Mouse (Mus musculus) erythroblast, embryonic 14.5 days (primary cell): ENCODE data around the gene Adamtsl1. TPM values are rescaled to one million over a fixed set of nuclear protein-coding genes. Genes with fewer than 3 reads are reported as not detected.

ENCODE experiments used
- H3K27me3 ChIP-seq: 2 replicates; pipeline ENCODE4 v1.6.1; 2012; ENCODE audit warnings: inconsistent platforms; ENCODE audit not compliant: control insufficient read depth
- H3K36me3 ChIP-seq: 2 replicates; pipeline ENCODE4 v1.6.1; 2012; ENCODE audit warnings: mild to moderate bottlenecking, inconsistent platforms; ENCODE audit not compliant: control insufficient read depth
- H3K4me1 ChIP-seq: 2 replicates; pipeline ENCODE4 v1.6.1; 2012; ENCODE audit warnings: inconsistent platforms; ENCODE audit not compliant: control insufficient read depth
- H3K4me3 ChIP-seq: replicated peaks from 2 replicates; pipeline ENCODE3; 2012; ENCODE audit warnings: moderate library complexity, mild to moderate bottlenecking, inconsistent platforms
- H3K9me3 ChIP-seq: 2 replicates; pipeline ENCODE4 v1.6.1; 2012; ENCODE audit warnings: low read length, inconsistent platforms, mixed read lengths; ENCODE audit not compliant: control insufficient read depth
- GATA1 ChIP-seq: IDR thresholded peaks from 2 replicates; pipeline ENCODE4 v1.6.1; 2012; ENCODE audit warnings: low read length, inconsistent platforms, mixed read lengths
- TAL1 ChIP-seq: IDR thresholded peaks from 3 replicates; pipeline ENCODE4 v1.6.1; 2012; ENCODE audit warnings: low read length, inconsistent platforms, mixed read lengths
- polyA plus RNA-seq: library from polyadenylated mRNA; stranded (reverse); fragments of >175 nt; gene quantifications from 2 replicates; pipeline ENCODE4 v1.2.3, GENCODE M21; 2012

Gene Adamtsl1
- polyA plus RNA-seq, 1 experiment = not detected

DNA sequence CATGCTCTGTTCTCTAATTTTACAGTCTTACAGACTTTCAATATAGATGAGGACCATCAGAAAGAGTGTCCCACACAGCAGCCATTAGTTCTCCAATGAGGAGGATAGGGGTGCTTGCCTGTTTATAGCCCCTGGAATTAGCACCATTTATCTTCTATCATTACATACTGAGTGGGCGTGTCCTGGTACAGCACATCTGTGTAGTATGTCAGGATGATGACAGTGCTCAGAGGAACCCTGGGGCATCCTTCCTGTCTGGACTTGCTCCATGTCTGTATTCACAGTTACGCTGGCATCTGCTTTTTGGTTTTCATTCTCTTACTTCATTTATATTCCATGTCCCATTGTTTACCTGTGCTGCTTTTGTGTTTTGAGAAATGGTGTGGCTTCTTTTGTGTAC is 304.5 kb downstream of the Adamtsl1 start:
- Histone ChIP-seq H3K27me3 (no peaks in the 10 kb centered on the region), H3K9me3 (no peaks in the 10 kb centered on the region), H3K4me1 (no peaks in the 10 kb centered on the region), H3K36me3 (no peaks in the 10 kb centered on the region), H3K4me3 (no peak overlapping the region)
- TF ChIP-seq GATA1 (no peak), TAL1 (no peak)

DNA sequence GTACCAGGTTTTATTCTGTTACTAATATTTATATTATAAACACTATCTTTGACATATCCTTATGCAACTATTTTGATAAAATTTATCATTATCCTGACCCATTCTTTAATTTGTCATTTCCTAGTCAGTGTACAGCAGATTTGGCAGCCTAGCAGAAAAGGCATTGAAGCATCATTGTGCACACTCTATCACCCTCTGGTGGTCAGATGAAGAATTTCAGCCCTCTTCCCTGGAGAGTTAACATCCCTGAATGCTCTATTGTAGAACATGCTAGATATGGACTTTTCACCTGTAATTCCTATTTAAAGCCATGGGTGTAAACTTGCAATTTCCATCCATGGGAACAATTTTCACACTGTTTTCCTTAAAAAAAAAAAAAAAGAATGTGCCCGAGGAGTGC is 305.2 kb downstream of the Adamtsl1 start:
- H3K9me3 ChIP-seq = no peaks in the 10 kb centered on the region
- H3K36me3 ChIP-seq = no peaks in the 10 kb centered on the region
- H3K27me3 ChIP-seq = no peaks in the 10 kb centered on the region
- H3K4me1 ChIP-seq = no peaks in the 10 kb centered on the region
- H3K4me3 ChIP-seq = no peak overlapping the region
- TF ChIP-seq GATA1 (no peak), TAL1 (no peak)

- Histone ChIP-seq H3K36me3 (no peaks in the 10 kb centered on the region), H3K4me3 (no peak overlapping the region), H3K9me3 (no peaks in the 10 kb centered on the region), H3K4me1 (no peaks in the 10 kb centered on the region), H3K27me3 (no peaks in the 10 kb centered on the region)
- no peak for TF ChIP-seq GATA1
- TF ChIP-seq TAL1 = no peak
These were observed 305.9 kb downstream of the Adamtsl1 start for GRCm38 (mm10) chr4:85819921-85820320.

DNA sequence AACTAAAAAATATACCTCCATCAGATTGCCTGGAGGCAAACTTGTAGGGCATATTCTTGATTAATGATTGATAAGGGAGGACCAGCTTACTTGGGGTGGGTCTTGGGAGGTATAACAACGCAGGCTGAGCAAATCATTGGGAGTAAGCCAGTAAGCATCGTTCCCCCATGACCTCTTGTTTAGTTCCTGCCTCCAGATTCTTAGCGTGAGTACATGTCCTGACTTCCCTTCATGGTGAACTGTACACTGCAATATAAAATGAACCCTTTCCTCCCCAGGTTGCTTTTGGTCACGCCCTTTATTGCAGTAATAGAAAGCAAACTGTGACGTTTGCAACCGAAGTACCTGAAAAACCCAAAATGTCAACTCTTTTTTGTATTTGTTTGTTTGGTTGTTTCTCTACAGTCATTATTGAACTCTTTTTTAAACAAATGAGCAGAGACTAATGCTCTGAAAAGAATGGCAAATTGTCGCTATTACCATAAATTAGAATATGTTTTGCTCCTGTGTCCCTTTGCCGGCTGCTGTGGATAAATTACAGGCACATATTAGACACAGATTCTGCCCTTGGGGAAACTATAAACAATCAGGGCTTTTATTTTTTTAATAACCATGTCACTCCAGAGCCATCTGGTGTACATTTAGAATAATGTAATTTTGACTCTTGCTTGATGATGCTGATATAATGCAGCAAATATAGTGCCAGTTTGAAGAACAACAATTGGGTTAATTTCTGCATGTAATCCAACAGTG is 310.2 kb downstream of the Adamtsl1 start:
- no peak for TF ChIP-seq TAL1
- TF ChIP-seq GATA1 = no peak
- Histone ChIP-seq H3K4me3 (no peak overlapping the region), H3K4me1 (no peaks in the 10 kb centered on the region)

GRCm38 (mm10) chr4:85824705-85825085 is 310.7 kb downstream of the Adamtsl1 start:
- TF ChIP-seq TAL1 (no peak), GATA1 (no peak)
- Histone ChIP-seq H3K4me3 (no peak overlapping the region), H3K4me1 (no peaks in the 10 kb centered on the region), H3K36me3 (no peaks in the 10 kb centered on the region), H3K9me3 (no peaks in the 10 kb centered on the region), H3K27me3 (no peaks in the 10 kb centered on the region)

More for the DNA sequence above, 310.2 kb downstream of the Adamtsl1 start:
- H3K36me3 ChIP-seq = no peaks in the 10 kb centered on the region
- no peaks in the 10 kb centered on the region for H3K9me3 ChIP-seq
- H3K27me3 ChIP-seq = no peaks in the 10 kb centered on the region

DNA sequence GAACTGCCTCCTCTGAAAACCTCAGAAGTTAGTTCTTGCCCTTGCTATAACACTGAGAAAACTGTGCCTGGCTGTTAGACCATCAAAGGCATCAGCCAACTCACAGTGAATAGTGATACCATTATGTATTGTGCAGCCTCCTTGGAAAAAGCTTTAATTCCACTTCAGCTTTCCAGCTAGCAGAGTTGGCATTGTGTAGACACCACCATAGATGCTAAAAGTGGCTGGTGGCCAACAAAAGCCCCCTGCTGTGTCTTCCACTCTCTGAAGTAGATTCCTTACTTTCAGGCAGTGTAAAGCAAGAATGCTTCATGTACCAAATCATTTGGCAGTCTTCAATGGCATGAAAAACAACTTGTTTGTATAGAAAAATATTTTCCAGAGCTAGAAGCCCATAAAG is 323.1 kb downstream of the Adamtsl1 start:
- no peaks in the 10 kb centered on the region for H3K36me3 ChIP-seq
- no peak for TF ChIP-seq TAL1
- no peak for TF ChIP-seq GATA1
- no peaks in the 10 kb centered on the region for H3K27me3 ChIP-seq
- H3K9me3 ChIP-seq = no peaks in the 10 kb centered on the region
- H3K4me1 ChIP-seq = no peaks in the 10 kb centered on the region
- no peak overlapping the region for H3K4me3 ChIP-seq

DNA sequence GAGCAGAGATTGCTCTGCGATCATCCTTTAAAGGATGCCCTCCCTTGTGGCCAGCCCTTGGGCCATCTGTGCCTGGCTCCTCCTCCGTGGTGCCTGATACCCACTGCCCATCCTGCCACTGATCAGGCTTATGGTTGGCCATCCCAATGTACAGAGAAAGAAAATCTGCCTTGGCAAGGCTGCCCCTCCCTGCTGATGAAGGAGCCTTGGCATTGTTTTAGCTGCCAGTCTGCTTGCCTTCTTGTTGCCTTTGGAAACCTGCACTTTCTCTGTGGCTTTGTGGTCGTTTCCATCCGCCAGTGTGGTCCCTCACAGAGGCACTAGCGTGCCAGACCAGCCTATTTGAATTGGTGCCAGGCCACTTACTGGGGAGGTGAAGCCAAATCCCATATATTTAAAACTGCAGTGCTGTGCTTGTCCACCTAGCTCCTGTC is 323.6 kb downstream of the Adamtsl1 start:
- no peaks in the 10 kb centered on the region for H3K27me3 ChIP-seq
- TF ChIP-seq GATA1 (no peak), TAL1 (no peak)
- no peaks in the 10 kb centered on the region for H3K36me3 ChIP-seq
- no peak overlapping the region for H3K4me3 ChIP-seq
- H3K4me1 ChIP-seq = no peaks in the 10 kb centered on the region
- H3K9me3 ChIP-seq = no peaks in the 10 kb centered on the region

DNA sequence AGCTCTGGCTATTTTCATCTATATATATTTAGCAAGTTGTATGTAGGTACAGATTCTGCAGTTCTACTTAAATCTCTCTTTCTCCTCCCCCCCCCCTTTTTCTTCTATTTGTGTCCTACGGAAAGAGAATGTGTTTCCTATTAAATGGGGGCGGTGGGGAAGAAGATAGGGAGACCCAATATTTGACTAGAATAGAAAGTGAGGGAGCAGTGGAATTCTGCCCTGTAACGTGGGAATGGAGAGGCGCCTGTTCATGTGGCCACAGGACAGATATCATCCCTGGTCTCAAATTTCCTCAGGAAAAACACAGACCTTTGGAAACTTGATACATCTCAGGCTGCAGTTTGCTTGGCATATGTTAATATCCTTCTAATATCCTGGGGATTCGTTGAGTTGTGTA is 324.1 kb downstream of the Adamtsl1 start:
- TF ChIP-seq GATA1 = no peak
- TF ChIP-seq TAL1 = no peak
- no peaks in the 10 kb centered on the region for H3K9me3 ChIP-seq
- no peaks in the 10 kb centered on the region for H3K27me3 ChIP-seq
- H3K36me3 ChIP-seq = no peaks in the 10 kb centered on the region
- no peaks in the 10 kb centered on the region for H3K4me1 ChIP-seq
- H3K4me3 ChIP-seq = no peak overlapping the region

DNA sequence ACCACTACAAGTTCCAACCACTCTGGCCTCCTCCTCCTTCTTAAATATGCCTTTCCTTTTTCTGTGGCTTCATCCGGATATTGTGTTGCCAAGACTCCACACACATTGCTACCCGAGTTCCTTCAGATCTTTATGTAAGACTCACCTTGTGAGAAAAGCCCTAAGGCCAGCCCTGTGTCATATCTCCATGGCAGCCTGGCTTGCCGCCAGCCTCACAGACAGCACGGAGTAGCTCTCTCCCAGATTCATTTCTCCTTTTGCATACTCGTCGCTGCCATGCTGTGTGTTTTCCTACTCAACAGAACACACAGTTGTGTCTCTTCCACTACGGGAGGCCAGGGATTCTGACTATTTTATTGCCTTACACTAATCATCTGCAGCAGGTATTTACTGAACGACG is 328.1 kb downstream of the Adamtsl1 start:
- Histone ChIP-seq H3K36me3 (no peaks in the 10 kb centered on the region), H3K9me3 (no peaks in the 10 kb centered on the region), H3K4me3 (no peak overlapping the region), H3K4me1 (no peaks in the 10 kb centered on the region), H3K27me3 (no peaks in the 10 kb centered on the region)
- TF ChIP-seq GATA1 = no peak
- TF ChIP-seq TAL1 = no peak

DNA sequence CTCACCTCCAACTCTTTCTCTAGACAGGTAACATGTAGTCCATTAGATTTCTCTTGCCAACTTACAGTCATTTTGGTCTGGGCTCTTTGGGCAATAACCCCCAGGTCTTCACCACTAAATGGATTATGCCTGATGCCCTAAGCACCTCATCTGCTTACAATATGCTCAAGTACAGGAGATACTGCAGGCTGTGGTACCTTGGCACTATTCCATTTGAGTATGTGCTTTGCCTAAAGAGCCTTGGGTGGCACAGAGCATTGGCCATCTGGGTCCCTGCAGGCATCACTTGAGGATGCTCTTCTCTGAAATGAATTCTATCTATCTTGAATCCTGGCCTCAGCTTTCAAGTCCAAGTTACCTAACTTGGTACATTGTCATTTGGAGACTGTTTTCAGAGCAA is 330.4 kb downstream of the Adamtsl1 start:
- no peaks in the 10 kb centered on the region for H3K4me1 ChIP-seq
- TF ChIP-seq TAL1 (no peak), GATA1 (no peak)
- no peak overlapping the region for H3K4me3 ChIP-seq
- no peaks in the 10 kb centered on the region for H3K36me3 ChIP-seq
- no peaks in the 10 kb centered on the region for H3K27me3 ChIP-seq
- no peaks in the 10 kb centered on the region for H3K9me3 ChIP-seq
